Comparison of ENCODE assay signal across 29 mouse cellular contexts in the genomic region with DNA sequence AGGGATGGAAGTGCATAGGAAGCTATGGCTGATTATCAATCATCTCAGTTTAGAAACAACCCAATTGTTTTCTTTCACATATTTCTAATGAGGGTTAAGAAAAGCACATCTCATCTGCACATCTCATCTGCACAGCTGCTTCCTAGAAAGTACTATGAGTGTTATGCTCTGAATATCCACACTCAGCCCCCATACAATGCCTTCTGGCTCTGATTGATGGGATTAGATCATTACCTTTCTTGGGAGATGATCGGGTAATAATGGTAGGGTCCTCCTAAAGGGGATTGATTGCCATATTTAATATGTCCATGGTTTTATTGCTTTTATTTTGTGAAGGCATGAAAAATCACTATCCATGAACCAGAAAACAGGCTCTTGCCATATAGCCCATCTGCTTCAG.
"Had no signal": no experiment of that assay in that cellular context is flagged by ENCODE, and none has a peak within 500 bp of the region (broad histone marks: within the 10 kb centered on the region; RNA-seq: fewer than 3 reads in every experiment).

No protein-coding gene starts in this region.

- H3K4me1 ChIP-seq: embryonic facial prominence, embryonic 10.5 days; embryonic facial prominence, embryonic 12.5 days; embryonic facial prominence, embryonic 13.5 days; embryonic facial prominence, embryonic 15.5 days; forebrain, embryonic 10.5 days; forebrain, embryonic 12.5 days; forebrain, embryonic 13.5 days; forebrain, embryonic 15.5 days had no signal

- H3K9ac ChIP-seq: embryonic facial prominence, embryonic 12.5 days; embryonic facial prominence, embryonic 13.5 days; embryonic facial prominence, embryonic 15.5 days; forebrain, embryonic 12.5 days; forebrain, embryonic 13.5 days; forebrain, embryonic 15.5 days; forebrain, postnatal 0 days had no signal

- ATAC-seq: forebrain, embryonic 13.5 days; forebrain, embryonic 14.5 days; forebrain, embryonic 15.5 days; forebrain, embryonic 16.5 days; forebrain, postnatal 0 days had no signal

- H3K36me3 ChIP-seq: embryonic facial prominence, embryonic 10.5 days; embryonic facial prominence, embryonic 12.5 days; embryonic facial prominence, embryonic 13.5 days; embryonic facial prominence, embryonic 15.5 days; forebrain, embryonic 10.5 days; forebrain, embryonic 12.5 days; forebrain, embryonic 15.5 days had no signal

- H3K4me2 ChIP-seq: embryonic facial prominence, embryonic 12.5 days; embryonic facial prominence, embryonic 13.5 days; embryonic facial prominence, embryonic 15.5 days; forebrain, embryonic 12.5 days; forebrain, embryonic 13.5 days; forebrain, embryonic 15.5 days had no signal

- H3K27ac ChIP-seq: embryonic facial prominence, embryonic 10.5 days; embryonic facial prominence, embryonic 12.5 days; embryonic facial prominence, embryonic 13.5 days; embryonic facial prominence, embryonic 15.5 days; forebrain, embryonic 10.5 days; forebrain, embryonic 12.5 days; forebrain, embryonic 13.5 days; forebrain, embryonic 15.5 days; gastrocnemius, adult 2 months; heart, adult 2 months had no signal

- H3K27me3 ChIP-seq: embryonic facial prominence, embryonic 12.5 days; embryonic facial prominence, embryonic 13.5 days; embryonic facial prominence, embryonic 15.5 days; forebrain, embryonic 12.5 days; forebrain, embryonic 13.5 days; forebrain, embryonic 15.5 days had no signal

- H3K4me3 ChIP-seq: embryonic facial prominence, embryonic 10.5 days; embryonic facial prominence, embryonic 12.5 days; embryonic facial prominence, embryonic 13.5 days; embryonic facial prominence, embryonic 15.5 days; erythroblast, embryonic 14.5 days; forebrain, embryonic 10.5 days; forebrain, embryonic 12.5 days; forebrain, embryonic 13.5 days; forebrain, embryonic 15.5 days; gastrocnemius, adult 2 months; heart, adult 2 months had no signal

- DNase-seq: cerebellum, adult 2 months; cerebellum, adult 8-10 months; cerebellum, adult 9-10 months; cerebellum, adult 9-11 months; cerebellum, postnatal 10 days; cerebellum, postnatal 14 days; cerebellum, postnatal 25 days; cerebellum, postnatal 36 days; embryo, embryonic 11 days; forebrain, postnatal 0 days; gastrocnemius, adult 2 months; gastrocnemius, postnatal 10 days; gastrocnemius, postnatal 14 days; gastrocnemius, postnatal 25 days; gastrocnemius, postnatal 36 days; heart, adult 11 months; heart, adult 18-20 months; heart, adult 2 months had no signal

- H3K9me3 ChIP-seq: embryonic facial prominence, embryonic 10.5 days; embryonic facial prominence, embryonic 12.5 days; embryonic facial prominence, embryonic 13.5 days; embryonic facial prominence, embryonic 15.5 days; forebrain, embryonic 10.5 days; forebrain, embryonic 12.5 days; forebrain, embryonic 13.5 days; forebrain, embryonic 15.5 days had no signal
